8 mouse cellular contexts compared by ENCODE assay signal in the genomic region with DNA sequence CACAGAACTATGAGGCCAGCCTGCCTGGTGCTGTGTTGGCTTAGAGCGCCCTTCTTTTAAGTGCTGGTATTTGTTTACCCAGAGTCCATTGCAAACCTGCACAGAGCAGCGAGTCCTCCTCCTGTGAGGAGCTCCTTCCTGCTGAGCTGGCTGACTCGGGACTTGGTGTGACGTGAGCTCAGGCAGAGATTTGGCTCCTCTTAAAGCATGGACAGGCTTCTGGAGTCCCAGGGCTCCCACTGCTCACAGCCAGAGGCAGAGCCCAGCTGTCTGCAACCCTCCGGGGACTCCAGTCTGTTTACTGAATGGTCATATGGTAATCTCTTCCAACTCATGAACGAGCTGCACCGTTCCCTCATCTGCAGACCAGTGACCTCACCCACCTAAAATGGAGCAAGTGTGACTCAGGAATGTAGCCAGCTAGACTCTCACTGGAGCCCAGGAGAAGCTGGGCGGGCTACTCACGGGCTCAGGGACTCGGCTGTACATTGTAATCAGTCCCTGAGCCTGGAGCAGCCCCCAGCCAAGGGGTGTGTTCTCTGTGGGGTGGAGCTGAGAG.
DNase-seq lines count a peak whose midpoint lies in the region; ATAC-seq and TF ChIP-seq lines count a peak whose summit lies in the region.

No protein-coding gene starts in this region.

- no peaks in the 10 kb centered on the region for H3K36me3 ChIP-seq in embryonic facial prominence, embryonic 12.5 days
- H3K36me3 ChIP-seq in heart, embryonic 12.5 days, result no peaks in the 10 kb centered on the region
- no peaks in the 10 kb centered on the region for H3K36me3 ChIP-seq in kidney, embryonic 15.5 days
- no peaks in the 10 kb centered on the region for H3K36me3 ChIP-seq in small intestine, adult 2 months (ENCODE audit: control insufficient read depth, insufficient read depth, low read length)

- 12% methylated on average over 10 of the region's 10 CpGs for WGBS in embryonic facial prominence, embryonic 12.5 days
- 8% methylated on average over 10 of the region's 10 CpGs for WGBS in heart, embryonic 12.5 days
- WGBS in kidney, embryonic 15.5 days, result 32% methylated on average over 10 of the region's 10 CpGs
- WGBS in small intestine, adult 2 months, result 12% methylated on average over 10 of the region's 10 CpGs

- ATAC-seq in embryonic facial prominence, embryonic 12.5 days (ENCODE audit: insufficient number of reproducible peaks, insufficient read depth, low FRiP score, low TSS enrichment), result peak; percentile 59
- ATAC-seq in heart, embryonic 12.5 days (ENCODE audit: insufficient number of reproducible peaks, low FRiP score), result peak; percentile 85
- peak; percentile 44 for ATAC-seq in kidney, embryonic 15.5 days (replicated peaks; ENCODE audit: low FRiP score)

- TF ChIP-seq CTCF in small intestine, adult 2 months (IDR thresholded peaks at IDR 0.05; ENCODE audit: extremely low read depth, insufficient read length, insufficient replicate concordance, low read depth, low read length), result no peak

- no peaks in the 10 kb centered on the region for H3K27me3 ChIP-seq in embryonic facial prominence, embryonic 12.5 days
- no peaks in the 10 kb centered on the region for H3K27me3 ChIP-seq in heart, embryonic 12.5 days (replicated peaks)
- H3K27me3 ChIP-seq in kidney, embryonic 15.5 days, result no peaks in the 10 kb centered on the region
- no peaks in the 10 kb centered on the region for H3K27me3 ChIP-seq in small intestine, adult 2 months (ENCODE audit: control insufficient read depth, insufficient read depth, low read length)

- peak overlapping the region; percentile 26; the same call in 1 of the 2 replicates for H3K27ac ChIP-seq in embryonic facial prominence, embryonic 12.5 days
- peak overlapping the region; percentile 85 for H3K27ac ChIP-seq in heart, embryonic 12.5 days (ENCODE audit: poor library complexity, severe bottlenecking)
- H3K27ac ChIP-seq in kidney, embryonic 15.5 days, result no peak overlapping the region
- no peak overlapping the region for H3K27ac ChIP-seq in small intestine, adult 2 months (ENCODE audit: insufficient read depth, low read depth, low read length)

- H3K9me3 ChIP-seq in embryonic facial prominence, embryonic 12.5 days, result no peaks in the 10 kb centered on the region
- H3K9me3 ChIP-seq in heart, embryonic 12.5 days (replicated peaks), result no peaks in the 10 kb centered on the region
- no peaks in the 10 kb centered on the region for H3K9me3 ChIP-seq in kidney, embryonic 15.5 days (replicated peaks)

- H3K4me3 ChIP-seq in embryonic facial prominence, embryonic 12.5 days, result no peak overlapping the region
- H3K4me3 ChIP-seq in heart, embryonic 12.5 days, result no peak overlapping the region
- no peak overlapping the region for H3K4me3 ChIP-seq in kidney, embryonic 15.5 days (replicated peaks)
- H3K4me3 ChIP-seq in small intestine, adult 2 months (ENCODE audit: low read depth, low read length), result peak overlapping the region; percentile 25

- H3K9ac ChIP-seq in embryonic facial prominence, embryonic 12.5 days, result no peak overlapping the region
- H3K9ac ChIP-seq in heart, embryonic 12.5 days, result peak overlapping the region; percentile 7; the same call in 1 of the 2 replicates
- no peak overlapping the region for H3K9ac ChIP-seq in kidney, embryonic 15.5 days

- peak; percentile 14 for DNase-seq in layer of hippocampus, adult 9-11 months
- DNase-seq in layer of hippocampus, postnatal 10 days (ENCODE audit: low spot score in 2 of 2), result no peak
- peak; percentile 69 for DNase-seq in lung, postnatal 10 days
- no peak for DNase-seq in layer of hippocampus, adult 9-10 months (ENCODE audit: low spot score)

- no peak for TF ChIP-seq POLR2A in small intestine, adult 2 months (IDR thresholded peaks at IDR 0.05; ENCODE audit: low read depth, low read length)

- peak overlapping the region; percentile 26; the same call in 1 of the 2 replicates for H3K4me2 ChIP-seq in embryonic facial prominence, embryonic 12.5 days (replicated peaks)
- peak overlapping the region; percentile 53 for H3K4me2 ChIP-seq in heart, embryonic 12.5 days
- peak overlapping the region; percentile 39; the same call in 1 of the 2 replicates for H3K4me2 ChIP-seq in kidney, embryonic 15.5 days

- H3K4me1 ChIP-seq in embryonic facial prominence, embryonic 12.5 days, result peaks cover 23% of the 10 kb centered on the region
- H3K4me1 ChIP-seq in heart, embryonic 12.5 days (replicated peaks), result peaks cover 40% of the 10 kb centered on the region
- peaks cover 7% of the 10 kb centered on the region for H3K4me1 ChIP-seq in kidney, embryonic 15.5 days
- H3K4me1 ChIP-seq in small intestine, adult 2 months (ENCODE audit: control insufficient read depth, insufficient read depth, insufficient read length, low read length), result peaks cover 3% of the 10 kb centered on the region; the same call in 1 of the 2 replicates

Comparison
In these comparisons a context has a peak if more than half of its experiments do, and no peak if none do; other contexts are left out.
1. DNase-seq: peak in layer of hippocampus, adult 9-11 months (single experiment) and lung, postnatal 10 days (single experiment); none in layer of hippocampus, postnatal 10 days (0 of 2) and layer of hippocampus, adult 9-10 months (single experiment).
2. H3K27ac ChIP-seq: peak in embryonic facial prominence, embryonic 12.5 days (single experiment) and heart, embryonic 12.5 days (single experiment); none in kidney, embryonic 15.5 days (single experiment) and small intestine, adult 2 months (single experiment).
3. Peak in every context shown above with its lines, with median percentiles within 50 percentile points of each other: ATAC-seq and H3K4me2 ChIP-seq.